Mouse (Mus musculus): ENCODE data around the gene Sbf2. TPM values are rescaled to one million over a fixed set of nuclear protein-coding genes. Genes with fewer than 3 reads are reported as not detected.
"Not testable (repeated sequence)": the region's sequence is repeated elsewhere in the genome, so short reads cannot be mapped to it uniquely, and the experiment has no call there.

Sbf2 gene
- polyA plus RNA-seq, 1 experiment from 2014 or later = 62.1 TPM

- ATAC-seq (ENCODE audit: low FRiP score) = no peak
- WGBS = 87% methylated on average over 6 of the region's 6 CpGs
- Histone ChIP-seq H3K27ac (no peak overlapping the region), H3K4me1 (replicated peaks) (no peaks in the 10 kb centered on the region), H3K9ac (no peak overlapping the region), H3K4me2 (no peak overlapping the region), H3K4me3 (no peak overlapping the region), H3K9me3 (peaks cover 5% of the 10 kb centered on the region; the same call in 1 of the 2 replicates), H3K27me3 (0 out of 2 replicates have a peak, but pooled peaks cover 3% of the 10 kb centered on the region), H3K36me3 (no peaks in the 10 kb centered on the region)
Observed at GRCm38 (mm10) chr7:110645859-110646258, 31.1 kb upstream of the Sbf2 start.

GRCm38 (mm10) chr7:110645311-110645710, 30.6 kb upstream of the Sbf2 start:
- H3K27ac ChIP-seq = no peak overlapping the region
- 77% methylated on average over 5 of the region's 5 CpGs for WGBS
- H3K9ac ChIP-seq = no peak overlapping the region
- peaks cover 5% of the 10 kb centered on the region; the same call in 1 of the 2 replicates for H3K9me3 ChIP-seq
- no peaks in the 10 kb centered on the region for H3K4me1 ChIP-seq (replicated peaks)
- H3K4me2 ChIP-seq = no peak overlapping the region
- no peaks in the 10 kb centered on the region for H3K36me3 ChIP-seq
- H3K4me3 ChIP-seq = no peak overlapping the region
- 0 out of 2 replicates have a peak, but pooled peaks cover 3% of the 10 kb centered on the region for H3K27me3 ChIP-seq
- ATAC-seq (ENCODE audit: low FRiP score) = peak; percentile 57; the same call in 1 of the 2 replicates

- 97% methylated on average over 3 of the region's 3 CpGs for WGBS
Observed at GRCm38 (mm10) chr7:110639958-110640357, 25.2 kb upstream of the Sbf2 start.

GRCm38 (mm10) chr7:110639291-110639915, 24.7 kb upstream of the Sbf2 start:
- Histone ChIP-seq H3K27ac (no peak overlapping the region), H3K9ac (no peak overlapping the region), H3K4me1 (replicated peaks) (peaks cover 14% of the 10 kb centered on the region), H3K9me3 (no peaks in the 10 kb centered on the region), H3K4me3 (no peak overlapping the region), H3K36me3 (no peaks in the 10 kb centered on the region), H3K27me3 (no peaks in the 10 kb centered on the region), H3K4me2 (no peak overlapping the region)
- 84% methylated on average over 11 of the region's 11 CpGs for WGBS
- ATAC-seq (ENCODE audit: low FRiP score) = no peak

More at GRCm38 (mm10) chr7:110639958-110640357, 25.2 kb upstream of the Sbf2 start:
- not testable (repeated sequence) for H3K36me3 ChIP-seq; H3K27ac ChIP-seq; H3K27me3 ChIP-seq; ATAC-seq (ENCODE audit: low FRiP score); H3K9ac ChIP-seq; H3K4me3 ChIP-seq; H3K9me3 ChIP-seq; H3K4me2 ChIP-seq
- H3K4me1 ChIP-seq (replicated peaks) = peaks cover 13% of the 10 kb centered on the region

GRCm38 (mm10) chr7:110638305-110639110, 23.8 kb upstream of the Sbf2 start:
- peak; percentile 49; the same call in 1 of the 2 replicates for ATAC-seq (ENCODE audit: low FRiP score)
- no peak overlapping the region for H3K4me3 ChIP-seq
- H3K36me3 ChIP-seq = no peaks in the 10 kb centered on the region
- H3K4me1 ChIP-seq (replicated peaks) = peaks cover 14% of the 10 kb centered on the region
- no peak overlapping the region for H3K9ac ChIP-seq
- H3K9me3 ChIP-seq = no peaks in the 10 kb centered on the region
- no peaks in the 10 kb centered on the region for H3K27me3 ChIP-seq
- WGBS = 32% methylated on average over 17 of the region's 17 CpGs
- H3K4me2 ChIP-seq = no peak overlapping the region
- H3K27ac ChIP-seq = no peak overlapping the region

GRCm38 (mm10) chr7:110636559-110636958, 21.8 kb upstream of the Sbf2 start:
- ATAC-seq (ENCODE audit: low FRiP score) = no peak
- Histone ChIP-seq H3K27ac (no peak overlapping the region), H3K27me3 (peaks cover 13% of the 10 kb centered on the region), H3K4me2 (no peak overlapping the region), H3K9me3 (no peaks in the 10 kb centered on the region), H3K9ac (no peak overlapping the region), H3K4me1 (replicated peaks) (peaks cover 14% of the 10 kb centered on the region), H3K36me3 (no peaks in the 10 kb centered on the region), H3K4me3 (no peak overlapping the region)
- WGBS = 50% methylated on average over 1 of the region's 1 CpGs

- H3K36me3 ChIP-seq = no peaks in the 10 kb centered on the region
- H3K4me3 ChIP-seq = no peak overlapping the region
- no peaks in the 10 kb centered on the region for H3K9me3 ChIP-seq
- H3K4me1 ChIP-seq (replicated peaks) = peaks cover 16% of the 10 kb centered on the region
- 81% methylated on average over 3 of the region's 3 CpGs for WGBS
- no peak overlapping the region for H3K9ac ChIP-seq
- no peak overlapping the region for H3K27ac ChIP-seq
- H3K4me2 ChIP-seq = no peak overlapping the region
- H3K27me3 ChIP-seq = peaks cover 19% of the 10 kb centered on the region
- no peak for ATAC-seq (ENCODE audit: low FRiP score)
Observed at GRCm38 (mm10) chr7:110635929-110636328, 21.2 kb upstream of the Sbf2 start.

GRCm38 (mm10) chr7:110631136-110631888, 16.6 kb upstream of the Sbf2 start:
- H3K27ac ChIP-seq = no peak overlapping the region
- H3K27me3 ChIP-seq = peaks cover 65% of the 10 kb centered on the region
- no peak overlapping the region for H3K4me2 ChIP-seq
- no peak for ATAC-seq (ENCODE audit: low FRiP score)
- WGBS = 75% methylated on average over 16 of the region's 16 CpGs
- H3K4me1 ChIP-seq (replicated peaks) = peaks cover 49% of the 10 kb centered on the region
- no peaks in the 10 kb centered on the region for H3K9me3 ChIP-seq
- no peaks in the 10 kb centered on the region for H3K36me3 ChIP-seq
- no peak overlapping the region for H3K4me3 ChIP-seq
- no peak overlapping the region for H3K9ac ChIP-seq

GRCm38 (mm10) chr7:110629892-110630666, 15.4 kb upstream of the Sbf2 start:
- ATAC-seq (ENCODE audit: low FRiP score) = peak; percentile 88
- H3K4me1 ChIP-seq (replicated peaks) = peaks cover 56% of the 10 kb centered on the region
- H3K9ac ChIP-seq = peak overlapping the region; percentile 62
- WGBS = under 1% methylated on average over 27 of the region's 36 CpGs
- peak overlapping the region; percentile 41 for H3K4me3 ChIP-seq
- no peaks in the 10 kb centered on the region for H3K36me3 ChIP-seq
- peaks cover 77% of the 10 kb centered on the region for H3K27me3 ChIP-seq
- H3K27ac ChIP-seq = no peak overlapping the region
- no peaks in the 10 kb centered on the region for H3K9me3 ChIP-seq
- H3K4me2 ChIP-seq = peak overlapping the region; percentile 77

GRCm38 (mm10) chr7:110628611-110629354, 14.1 kb upstream of the Sbf2 start:
- Histone ChIP-seq H3K4me3 (peak overlapping the region; percentile 45), H3K36me3 (no peaks in the 10 kb centered on the region), H3K4me2 (peak overlapping the region; percentile 77), H3K27me3 (peaks cover 90% of the 10 kb centered on the region), H3K9me3 (no peaks in the 10 kb centered on the region), H3K27ac (no peak overlapping the region), H3K9ac (peak overlapping the region; percentile 69), H3K4me1 (replicated peaks) (peaks cover 53% of the 10 kb centered on the region)
- ATAC-seq (ENCODE audit: low FRiP score) = 0 out of 2 replicates have a peak, but pooled peaks have one; percentile 14
- WGBS = 2% methylated on average over 33 of the region's 33 CpGs

- peaks cover 53% of the 10 kb centered on the region for H3K4me1 ChIP-seq (replicated peaks)
- H3K9ac ChIP-seq = peak overlapping the region; percentile 69
- H3K4me2 ChIP-seq = peak overlapping the region; percentile 77
- peak overlapping the region; percentile 45 for H3K4me3 ChIP-seq
- no peaks in the 10 kb centered on the region for H3K36me3 ChIP-seq
- 1% methylated on average over 11 of the region's 11 CpGs for WGBS
- peaks cover 92% of the 10 kb centered on the region for H3K27me3 ChIP-seq
- ATAC-seq (ENCODE audit: low FRiP score) = no peak
- no peak overlapping the region for H3K27ac ChIP-seq
- no peaks in the 10 kb centered on the region for H3K9me3 ChIP-seq
Observed at GRCm38 (mm10) chr7:110628273-110628600, 13.5 kb upstream of the Sbf2 start.

Measured in hindbrain, embryonic 13.5 days (tissue).